Mouse (Mus musculus): Measurements from ENCODE around the gene Cdk1.

Gene Cdk1

DNA sequence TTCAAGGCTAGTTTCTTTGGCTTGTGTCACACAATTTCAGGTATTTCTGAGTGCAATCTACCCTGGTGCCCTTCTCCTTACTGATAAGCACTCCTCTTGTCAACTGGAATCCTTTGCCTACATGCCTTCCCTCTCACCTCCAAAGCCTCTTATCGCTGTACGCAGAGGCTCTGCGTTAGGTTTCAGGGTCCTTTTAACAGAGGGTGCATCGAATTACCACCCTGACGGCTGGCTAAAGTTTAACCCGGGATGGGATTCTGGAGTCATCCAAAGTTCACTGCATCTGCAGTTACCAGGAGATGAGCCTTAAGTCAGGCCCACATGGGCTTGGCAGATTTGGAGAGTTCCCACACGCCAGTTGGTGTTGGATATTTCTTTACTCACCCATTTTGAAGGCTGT, 47.1 kb downstream of the Cdk1 start:
- no peak for DNase-seq

- no peak for DNase-seq
Measured at GRCm38 (mm10) chr10:69304819-69305218, 47.9 kb downstream of the Cdk1 start.

DNA sequence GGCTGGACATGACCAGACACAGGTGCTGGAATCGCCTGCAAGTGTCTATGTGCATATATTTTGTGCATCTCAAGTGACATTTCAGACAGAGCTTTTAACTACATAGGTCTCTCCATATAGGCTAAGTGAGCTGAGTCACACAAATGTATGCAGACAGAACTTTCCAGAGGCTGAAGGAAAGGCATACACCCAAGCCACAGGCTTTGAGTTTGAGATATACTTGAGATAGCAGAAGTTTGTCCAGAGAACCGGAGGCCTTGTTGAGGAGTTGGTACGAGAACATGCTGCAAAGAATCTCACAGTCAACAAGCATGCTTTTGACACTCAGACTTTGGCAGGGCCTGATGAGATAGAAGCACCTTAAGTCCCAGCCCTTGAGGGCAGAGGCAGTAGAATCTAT, 50.1 kb downstream of the Cdk1 start:
- no peak for DNase-seq

DNA sequence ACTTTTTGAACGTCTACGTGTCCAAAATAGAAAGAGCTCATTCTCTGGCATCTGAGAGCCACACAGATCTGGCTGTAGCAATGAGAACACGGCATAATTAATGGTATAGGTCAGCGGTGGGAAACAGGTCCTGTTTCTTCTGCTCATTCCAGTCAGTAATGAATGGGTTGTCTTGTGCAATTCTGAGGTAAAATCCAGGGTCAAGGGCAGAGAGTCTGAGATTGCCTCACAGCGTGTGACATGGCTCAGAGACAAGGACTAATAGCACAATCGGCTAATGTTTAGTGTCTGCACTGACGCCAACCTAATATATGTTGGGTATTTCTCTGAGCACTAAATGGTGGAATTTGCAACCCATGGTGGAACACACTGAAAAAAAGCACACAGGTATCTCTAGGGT, 52.8 kb downstream of the Cdk1 start:
- DNase-seq: no peak

DNA sequence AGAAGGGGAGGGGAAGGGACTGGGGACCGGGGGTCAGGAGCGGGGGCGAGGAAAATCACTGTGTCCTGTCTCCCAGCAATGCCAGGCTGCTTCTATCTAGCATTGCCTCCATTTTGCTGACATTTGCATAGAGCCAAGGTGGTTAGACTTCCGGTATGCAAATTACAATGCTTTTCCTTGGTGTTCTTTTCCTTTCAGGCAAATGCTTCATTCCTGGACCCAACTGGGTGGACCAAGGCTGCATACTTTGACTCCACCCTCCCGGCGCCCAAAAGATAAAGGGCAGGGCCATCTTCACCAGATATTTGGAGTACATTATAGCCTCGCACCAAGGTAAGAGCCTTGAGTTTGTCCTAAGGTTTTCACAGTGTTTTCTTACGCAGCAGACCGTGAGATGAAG, 56.8 kb downstream of the Cdk1 start:
- DNase-seq: no peak

- no peak for DNase-seq
Measured at GRCm38 (mm10) chr10:69290736-69291135, 62.0 kb downstream of the Cdk1 start.

DNA sequence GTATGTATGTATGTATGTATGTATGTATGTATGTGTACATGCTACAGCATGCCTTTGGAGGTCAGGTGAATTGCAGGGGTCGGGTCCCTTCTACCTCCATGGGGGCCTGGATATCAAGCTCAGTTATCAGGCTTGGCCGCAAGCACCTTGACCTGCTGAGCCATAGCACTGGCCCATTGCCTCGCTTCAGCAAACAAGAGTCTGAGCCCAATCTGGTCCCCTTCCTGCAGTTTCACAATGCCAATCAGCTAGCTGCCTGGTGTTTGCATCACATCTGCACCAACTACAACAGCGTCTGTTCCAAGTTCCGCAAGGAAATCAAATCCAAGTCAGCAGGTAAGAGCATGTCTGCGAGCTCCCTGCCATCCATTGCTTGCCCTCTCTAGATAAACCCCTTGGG, 64.0 kb downstream of the Cdk1 start:
- DNase-seq: no peak

DNA sequence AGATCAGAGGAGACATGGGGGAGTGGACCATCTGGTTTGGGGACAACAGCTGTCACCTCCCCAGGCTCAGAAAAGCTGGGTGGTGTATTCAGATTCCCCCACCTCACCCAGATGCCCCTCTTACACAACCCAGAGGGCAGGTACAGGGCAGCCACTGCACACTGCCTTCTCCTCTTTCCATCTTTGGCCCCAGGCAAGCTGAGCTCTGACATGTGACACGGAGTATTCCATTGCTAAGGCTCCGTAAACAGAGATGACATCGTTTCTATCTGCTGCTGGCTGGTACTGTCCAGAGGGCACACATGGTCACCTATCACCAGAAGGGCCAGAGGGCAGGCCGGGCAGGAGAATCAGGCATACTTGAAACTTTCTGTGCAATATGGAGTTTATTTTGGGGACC, 64.7 kb downstream of the Cdk1 start:
- no peak for DNase-seq

DNA sequence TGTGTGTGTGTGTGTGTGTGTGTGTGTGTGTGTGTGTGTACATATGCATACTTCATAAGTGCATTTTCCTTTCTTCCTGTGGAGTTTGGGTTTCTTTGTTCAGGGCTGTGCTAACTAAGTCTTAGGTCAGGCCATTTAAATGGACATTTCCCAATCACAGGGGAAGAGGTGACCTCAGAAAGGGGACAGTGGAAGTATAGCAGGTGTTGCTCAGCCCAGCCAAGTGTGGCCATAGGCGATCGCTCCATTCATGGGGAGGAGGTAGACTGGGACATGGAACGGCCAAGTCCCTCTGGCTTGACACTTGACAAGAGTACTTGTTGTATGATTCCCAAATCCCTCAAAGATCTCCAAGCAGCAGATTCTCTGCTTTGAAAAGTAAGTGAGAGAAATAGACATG, 65.8 kb downstream of the Cdk1 start:
- no peak for DNase-seq
